Mouse (Mus musculus) heart, postnatal 0 days (tissue): Measurements from ENCODE around the gene Camk1g.

Experiments
- CTCF ChIP-seq: IDR thresholded peaks from 2 replicates; pipeline ENCODE4 v1.5.1; 2016; ENCODE audit warnings: antibody characterized with exemption, control low read depth, low read depth
- EP300 ChIP-seq: IDR thresholded peaks from 2 replicates; pipeline ENCODE4 v1.6.1; 2016; ENCODE audit warnings: antibody characterized with exemption, low read depth

DNA sequence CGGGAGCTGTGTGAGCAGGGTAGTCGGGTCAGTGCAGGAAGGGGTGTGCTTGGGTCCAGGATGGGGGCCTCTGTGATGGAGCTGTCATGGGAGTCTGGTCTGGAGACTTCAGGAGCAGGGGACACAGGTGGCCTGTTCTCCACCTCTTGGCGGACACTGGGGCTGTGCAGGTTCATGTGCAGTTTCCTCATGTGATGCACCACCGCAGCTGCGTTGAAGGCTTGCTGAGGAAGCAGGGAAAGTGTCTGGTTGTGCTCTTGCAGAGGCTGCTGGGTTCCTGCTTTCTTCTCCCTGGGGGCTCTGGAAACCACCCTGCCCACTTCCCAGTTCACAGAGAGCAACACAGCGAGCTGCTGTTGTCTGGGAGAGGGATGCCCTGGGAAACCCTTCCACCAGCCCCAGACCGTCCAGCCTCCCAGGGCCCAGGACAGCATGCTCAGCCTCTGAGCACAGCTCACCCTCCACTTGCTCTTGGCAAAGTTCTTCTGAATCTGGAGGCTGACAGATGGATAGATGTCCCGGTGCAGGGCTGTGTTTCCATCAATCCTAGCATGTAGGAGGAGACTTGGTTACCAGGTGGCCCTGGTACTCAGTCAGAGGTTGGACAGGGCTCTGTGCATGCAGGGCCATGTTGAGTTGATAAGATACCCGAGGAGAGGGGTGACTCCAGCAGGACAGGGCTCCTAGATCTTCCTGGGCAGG lies 21.7 kb downstream of the Camk1g start:
- TF ChIP-seq CTCF = no peak
- TF ChIP-seq EP300 = no peak
